Mouse (Mus musculus): ENCODE results near the gene Klf7. TPM values are rescaled to one million over a fixed set of nuclear protein-coding genes. Genes with fewer than 3 reads are reported as not detected.

Gene Klf7
- polyA plus RNA-seq, 2 experiments, result 1.4 to 3.6 TPM

DNA sequence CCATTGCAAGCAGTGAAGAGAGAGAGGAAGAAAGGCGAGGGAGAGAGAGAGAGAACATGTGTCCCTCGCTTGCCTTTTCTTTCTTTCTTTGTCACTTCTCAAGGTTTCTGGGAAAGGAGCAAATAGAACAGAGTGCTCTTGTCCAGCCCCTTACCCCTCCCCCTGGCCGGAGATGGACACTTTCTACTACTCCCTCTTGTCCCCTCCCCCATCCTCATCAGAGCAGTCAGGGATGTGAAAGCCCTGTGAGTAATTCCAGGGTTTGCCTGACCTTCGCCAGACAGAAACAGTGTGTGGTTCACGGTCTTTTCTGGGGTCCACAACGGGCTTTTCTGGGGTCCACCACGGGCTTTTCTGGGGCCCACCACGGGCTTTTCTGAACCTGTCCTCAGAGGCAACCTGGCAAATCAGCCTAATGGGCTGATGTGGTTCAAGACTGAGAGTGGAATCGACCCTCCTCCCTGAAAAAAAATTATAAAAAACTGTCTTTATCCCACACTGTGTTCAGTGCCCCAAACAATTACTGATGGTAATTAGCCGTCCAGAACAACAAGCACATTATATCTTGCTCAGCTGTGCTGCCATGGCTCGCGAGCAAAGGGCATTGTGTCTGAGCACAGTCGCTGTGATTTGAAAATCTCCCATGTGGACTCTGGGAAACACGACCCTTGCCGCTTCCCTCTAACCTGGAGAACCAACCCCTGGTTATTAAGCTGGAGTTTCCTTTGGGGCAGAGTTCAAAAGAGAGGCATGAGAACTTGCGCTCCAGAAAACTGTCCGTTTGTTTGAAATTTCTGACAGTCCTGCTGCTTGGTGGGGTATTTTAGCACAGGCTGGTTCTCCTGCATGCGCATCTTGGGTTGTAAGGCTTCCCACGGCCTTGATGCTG is 127.6 kb downstream of the Klf7 start:
- WGBS (ENCODE audit: insufficient replicate concordance), result 37% methylated on average over 19 of the region's 19 CpGs
- Histone ChIP-seq H3K4me2 (ENCODE audit: low read depth) (no peak overlapping the region), H3K9ac (replicated peaks) (no peak overlapping the region), H3K27me3 (ENCODE audit: control insufficient read depth, insufficient read depth, low read length) (no peaks in the 10 kb centered on the region), H3K27ac (no peak overlapping the region), H3K4me1 (replicated peaks; ENCODE audit: control insufficient read depth in 2 of 2, insufficient read depth in 2 of 2, low read length in 1 of 2) (peaks cover 0 to 2% of the 10 kb centered on the region in 2 experiments; a peak in 1 of 4 replicates), H3K36me3 (replicated peaks; ENCODE audit: control insufficient read depth, insufficient read depth, low read depth) (no peaks in the 10 kb centered on the region), H3K4me3 (ENCODE audit: insufficient read depth in 1 of 2, low read depth in 2 of 2, low read length in 2 of 2) (no peak overlapping the region), H3K9me3 (ENCODE audit: control insufficient read depth, low read length) (no peaks in the 10 kb centered on the region)
- DNase-seq (ENCODE audit: low read depth in 3 of 3, low spot score in 3 of 3) (no peak), ATAC-seq (ENCODE audit: insufficient read depth) (no peak)
- no peak for TF ChIP-seq EP300 (IDR thresholded peaks at IDR 0.05; ENCODE audit: low read depth)
- TF ChIP-seq CTCF (IDR thresholded peaks at IDR 0.05; ENCODE audit: low read depth), result no peak

GRCm38 (mm10) chr1:63992506-63992905 is 129.6 kb downstream of the Klf7 start:
- Histone ChIP-seq H3K9me3 (ENCODE audit: control insufficient read depth, low read length) (no peaks in the 10 kb centered on the region), H3K4me3 (ENCODE audit: insufficient read depth in 1 of 2, low read depth in 2 of 2, low read length in 2 of 2) (no peak overlapping the region), H3K4me2 (ENCODE audit: low read depth) (no peak overlapping the region), H3K4me1 (replicated peaks; ENCODE audit: control insufficient read depth in 2 of 2, insufficient read depth in 2 of 2, low read length in 1 of 2) (peaks cover 0 to 2% of the 10 kb centered on the region in 2 experiments; a peak in 1 of 4 replicates), H3K9ac (replicated peaks) (no peak overlapping the region), H3K27me3 (ENCODE audit: control insufficient read depth, insufficient read depth, low read length) (no peaks in the 10 kb centered on the region), H3K36me3 (replicated peaks; ENCODE audit: control insufficient read depth, insufficient read depth, low read depth) (no peaks in the 10 kb centered on the region), H3K27ac (no peak overlapping the region)
- WGBS (ENCODE audit: insufficient replicate concordance), result 38% methylated on average over 5 of the region's 5 CpGs
- ATAC-seq (ENCODE audit: insufficient read depth), result no peak
- no peak for DNase-seq (ENCODE audit: low read depth in 3 of 3, low spot score in 3 of 3)
- no peak for TF ChIP-seq CTCF (IDR thresholded peaks at IDR 0.05; ENCODE audit: low read depth)
- TF ChIP-seq EP300 (IDR thresholded peaks at IDR 0.05; ENCODE audit: low read depth), result no peak

- WGBS (ENCODE audit: insufficient replicate concordance), result 70% methylated on average over 6 of the region's 6 CpGs
Measured at GRCm38 (mm10) chr1:63990416-63990815, 131.7 kb downstream of the Klf7 start.

GRCm38 (mm10) chr1:63980733-63981132 is 141.3 kb downstream of the Klf7 start:
- no peaks in the 10 kb centered on the region for H3K9me3 ChIP-seq (ENCODE audit: control insufficient read depth, low read length)
- no peak overlapping the region for H3K4me2 ChIP-seq (ENCODE audit: low read depth)
- no peaks in the 10 kb centered on the region for H3K4me1 ChIP-seq (replicated peaks; ENCODE audit: control insufficient read depth in 2 of 2, insufficient read depth in 2 of 2, low read length in 1 of 2)
- no peak for TF ChIP-seq CTCF (IDR thresholded peaks at IDR 0.05; ENCODE audit: low read depth)
- no peak for TF ChIP-seq EP300 (IDR thresholded peaks at IDR 0.05; ENCODE audit: low read depth)
- ATAC-seq (ENCODE audit: insufficient read depth) (no peak), DNase-seq (ENCODE audit: low read depth in 3 of 3, low spot score in 3 of 3) (no peak)
- no peak overlapping the region for H3K4me3 ChIP-seq (ENCODE audit: insufficient read depth in 1 of 2, low read depth in 2 of 2, low read length in 2 of 2)
- H3K9ac ChIP-seq (replicated peaks), result no peak overlapping the region
- H3K27ac ChIP-seq, result no peak overlapping the region
- WGBS (ENCODE audit: insufficient replicate concordance), result 45% methylated on average over 2 of the region's 2 CpGs
- H3K27me3 ChIP-seq (ENCODE audit: control insufficient read depth, insufficient read depth, low read length), result no peaks in the 10 kb centered on the region
- no peaks in the 10 kb centered on the region for H3K36me3 ChIP-seq (replicated peaks; ENCODE audit: control insufficient read depth, insufficient read depth, low read depth)

More at GRCm38 (mm10) chr1:63990416-63990815, 131.7 kb downstream of the Klf7 start:
- Histone ChIP-seq H3K4me1 (replicated peaks; ENCODE audit: control insufficient read depth in 2 of 2, insufficient read depth in 2 of 2, low read length in 1 of 2) (peaks cover 0 to 2% of the 10 kb centered on the region in 2 experiments; a peak in 1 of 4 replicates), H3K27ac (no peak overlapping the region), H3K27me3 (ENCODE audit: control insufficient read depth, insufficient read depth, low read length) (no peaks in the 10 kb centered on the region), H3K36me3 (replicated peaks; ENCODE audit: control insufficient read depth, insufficient read depth, low read depth) (no peaks in the 10 kb centered on the region), H3K9me3 (ENCODE audit: control insufficient read depth, low read length) (no peaks in the 10 kb centered on the region), H3K4me3 (ENCODE audit: insufficient read depth in 1 of 2, low read depth in 2 of 2, low read length in 2 of 2) (no peak overlapping the region), H3K4me2 (ENCODE audit: low read depth) (no peak overlapping the region), H3K9ac (replicated peaks) (no peak overlapping the region)
- no peak for TF ChIP-seq EP300 (IDR thresholded peaks at IDR 0.05; ENCODE audit: low read depth)
- TF ChIP-seq CTCF (IDR thresholded peaks at IDR 0.05; ENCODE audit: low read depth), result no peak
- DNase-seq (ENCODE audit: low read depth in 3 of 3, low spot score in 3 of 3) (no peak), ATAC-seq (ENCODE audit: insufficient read depth) (no peak)

Small RNA genes lying within 50 kb of the gene (microRNA-seq; reads per million reads assigned to microRNA genes)
- gene Mir6899, result not detected

Measured in liver, embryonic 14.5 days (tissue).